ENCODE assay signal across 7 mouse cellular contexts in the genomic region with DNA sequence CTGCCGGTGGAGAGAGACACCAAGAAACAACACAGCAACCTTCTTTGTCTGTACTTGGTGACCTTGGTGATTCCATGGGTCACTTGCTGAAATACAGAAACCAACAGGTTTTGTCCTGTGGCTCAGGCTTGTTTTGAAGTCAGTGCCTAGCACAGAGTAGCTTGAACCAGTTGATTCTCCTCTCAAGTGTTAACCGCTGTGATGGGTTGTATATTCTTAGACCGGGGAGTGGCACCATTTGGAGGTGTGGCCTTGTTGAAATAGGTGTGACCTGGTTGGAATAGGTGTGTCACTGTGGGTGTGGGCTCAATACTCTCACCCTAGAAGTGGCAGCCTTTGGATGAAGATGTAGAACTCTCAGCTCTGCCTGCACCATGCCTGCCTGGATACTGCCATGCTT. TPM values are rescaled to one million over a fixed set of nuclear protein-coding genes. Genes with fewer than 3 reads are reported as not detected.
DNase-seq lines count a peak whose midpoint lies in the region; ATAC-seq and TF ChIP-seq lines count a peak whose summit lies in the region.
"Not testable (repeated sequence)": the region's sequence is repeated elsewhere in the genome, so short reads cannot be mapped to it uniquely, and the experiment has no call there.

No protein-coding gene starts in this region.

- TF ChIP-seq EP300 in stomach, postnatal 0 days (optimal IDR thresholded peaks at IDR 0.05), result not testable (repeated sequence)

- not testable (repeated sequence) for H3K4me3 ChIP-seq in intestine, embryonic 16.5 days (ENCODE audit: low read length); small intestine, adult 2 months (ENCODE audit: low read depth, low read length); stomach, embryonic 15.5 days (replicated peaks); stomach, postnatal 0 days (ENCODE audit: low read depth, low read length)

- not testable (repeated sequence) for H3K27me3 ChIP-seq in intestine, embryonic 16.5 days (replicated peaks; ENCODE audit: control insufficient read depth, insufficient read depth, low read length); small intestine, adult 2 months (ENCODE audit: control insufficient read depth, insufficient read depth, low read length); stomach, embryonic 15.5 days (replicated peaks); stomach, postnatal 0 days (ENCODE audit: control insufficient read depth, insufficient read depth, low read length)

- DNase-seq in ES-CJ7 (ENCODE audit: low read depth, low spot score) (peak; percentile 91), R1 (ENCODE audit: low read depth, low spot score) (peak; percentile 58), ZHBTc4 (ENCODE audit: low read depth, low spot score) (peak; percentile 85)
- peak; percentile 20 for DNase-seq in stomach, postnatal 0 days (ENCODE audit: low spot score)

- TF ChIP-seq CTCF in small intestine, adult 2 months (IDR thresholded peaks at IDR 0.05; ENCODE audit: extremely low read depth, insufficient read length, insufficient replicate concordance, low read depth, low read length); stomach, postnatal 0 days (IDR thresholded peaks at IDR 0.05; ENCODE audit: low read depth): not testable (repeated sequence)

- ATAC-seq in intestine, embryonic 16.5 days, result peak; percentile 82
- peak; percentile 45; the same call in 1 of the 2 replicates for ATAC-seq in stomach, embryonic 15.5 days (ENCODE audit: insufficient read depth, low FRiP score, low read depth)
- ATAC-seq in stomach, postnatal 0 days (ENCODE audit: low FRiP score, low TSS enrichment), result peak; percentile 88

- not testable (repeated sequence) for H3K9me3 ChIP-seq in intestine, embryonic 16.5 days (ENCODE audit: control insufficient read depth, low read length); stomach, embryonic 15.5 days; stomach, postnatal 0 days (ENCODE audit: control insufficient read depth, low read length)

- H3K4me2 ChIP-seq in intestine, embryonic 16.5 days (ENCODE audit: low read depth, low read length); stomach, embryonic 15.5 days; stomach, postnatal 0 days (replicated peaks; ENCODE audit: low read depth): not testable (repeated sequence)

- H3K4me1 ChIP-seq in intestine, embryonic 16.5 days (ENCODE audit: control insufficient read depth, insufficient read depth, low read length), result peaks cover 14% of the 10 kb centered on the region; the same call in 1 of the 2 replicates
- H3K4me1 ChIP-seq in small intestine, adult 2 months (ENCODE audit: control insufficient read depth, insufficient read depth, insufficient read length, low read length), result peaks cover 18% of the 10 kb centered on the region
- not testable (repeated sequence) for H3K4me1 ChIP-seq in stomach, embryonic 15.5 days; stomach, postnatal 0 days (replicated peaks; ENCODE audit: control insufficient read depth, insufficient read depth)

- WGBS in intestine, embryonic 16.5 days, result 73% methylated on average over 3 of the region's 3 CpGs
- WGBS in small intestine, adult 2 months, result 42% methylated on average over 3 of the region's 3 CpGs
- whole genome bisulfite sequencing in stomach, embryonic 15.5 days, result 76% methylated on average over 3 of the region's 3 CpGs
- WGBS in stomach, postnatal 0 days, result 77% methylated on average over 3 of the region's 3 CpGs

- TF ChIP-seq POLR2A in small intestine, adult 2 months (IDR thresholded peaks at IDR 0.05; ENCODE audit: low read depth, low read length), result not testable (repeated sequence)

- peak overlapping the region; percentile 70 for H3K27ac ChIP-seq in intestine, embryonic 16.5 days (ENCODE audit: low read length)
- peak overlapping the region; percentile 70 for H3K27ac ChIP-seq in small intestine, adult 2 months (ENCODE audit: insufficient read depth, low read depth, low read length)
- H3K27ac ChIP-seq in stomach, embryonic 15.5 days, result not testable (repeated sequence)
- 0 out of 2 replicates have a peak overlapping the region, but pooled peaks have one; percentile 6 for H3K27ac ChIP-seq in stomach, postnatal 0 days (replicated peaks)

- H3K36me3 ChIP-seq in intestine, embryonic 16.5 days (ENCODE audit: control insufficient read depth, insufficient read depth, low read length); small intestine, adult 2 months (ENCODE audit: control insufficient read depth, insufficient read depth, low read length); stomach, embryonic 15.5 days; stomach, postnatal 0 days (ENCODE audit: control insufficient read depth, insufficient read depth, low read length): not testable (repeated sequence)

- H3K9ac ChIP-seq in intestine, embryonic 16.5 days (ENCODE audit: low read depth, low read length); stomach, embryonic 15.5 days; stomach, postnatal 0 days (ENCODE audit: low read length): not testable (repeated sequence)

RNA-seq across cellular contexts. Expression of a gene that starts 39.3 kb away (rescaled TPM):
- polyA plus RNA-seq in intestine, embryonic 16.5 days (2015; fragmentation: Nextera tagmentation; extraction: Ambion mirVana), result 331 and 345 TPM in 2 replicates
- polyA plus RNA-seq in small intestine, adult 2 months (2012; rRNA removed), result 14.1 and 37.6 TPM in 2 replicates
- 206 and 241 TPM in 2 replicates for polyA plus RNA-seq in stomach, embryonic 15.5 days (2015; fragmentation: Nextera tagmentation; extraction: Ambion mirVana)
- polyA plus RNA-seq in stomach, postnatal 0 days (2015; fragmentation: Nextera tagmentation; extraction: Ambion mirVana), result 92.8 and 97.5 TPM in 2 replicates

Comparison
In these comparisons a context has a peak if more than half of its experiments do, and no peak if none do; other contexts are left out.
1. DNase-seq: peak in every context shown above with its lines; median percentile 91 in ES-CJ7; 85 in ZHBTc4; 58 in R1; 20 in stomach, postnatal 0 days.